Mouse (Mus musculus): ENCODE results near the gene Pdcd7. TPM values are rescaled to one million over a fixed set of nuclear protein-coding genes. Genes with fewer than 3 reads are reported as not detected.

Gene Pdcd7
- polyA plus RNA-seq, 1 experiment from 2014 or later = 3.3 TPM

DNA sequence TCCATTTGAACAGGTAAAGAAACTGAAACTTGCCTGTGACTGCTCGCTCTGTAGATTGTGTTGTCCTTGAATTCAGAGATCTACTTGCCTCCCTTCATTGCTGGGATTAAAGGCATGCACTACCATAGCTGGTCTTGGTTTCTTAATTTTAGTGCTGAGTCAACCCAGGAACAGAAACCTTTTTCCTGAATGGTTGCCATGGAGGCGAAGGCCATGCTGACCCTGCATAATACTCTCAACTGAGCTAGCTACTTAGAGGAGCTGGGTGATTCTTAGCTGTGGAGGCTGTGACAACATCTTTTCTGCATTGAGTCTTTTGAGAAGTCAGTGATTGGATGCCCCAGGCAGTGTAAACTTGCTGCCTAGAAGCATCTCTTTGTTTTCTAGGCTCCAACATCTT is 11.1 kb downstream of the Pdcd7 start:
- Histone ChIP-seq H3K4me1 (replicated peaks) (peaks cover 9% of the 10 kb centered on the region), H3K27ac (replicated peaks) (no peak overlapping the region), H3K9ac (no peak overlapping the region), H3K27me3 (no peaks in the 10 kb centered on the region), H3K4me2 (no peak overlapping the region), H3K9me3 (replicated peaks) (no peaks in the 10 kb centered on the region), H3K36me3 (replicated peaks) (peaks cover 68% of the 10 kb centered on the region), H3K4me3 (replicated peaks) (no peak overlapping the region)
- WGBS (ENCODE audit: insufficient replicate concordance) = 79% methylated on average over 2 of the region's 2 CpGs
- ATAC-seq (ENCODE audit: insufficient read depth) = no peak

DNA sequence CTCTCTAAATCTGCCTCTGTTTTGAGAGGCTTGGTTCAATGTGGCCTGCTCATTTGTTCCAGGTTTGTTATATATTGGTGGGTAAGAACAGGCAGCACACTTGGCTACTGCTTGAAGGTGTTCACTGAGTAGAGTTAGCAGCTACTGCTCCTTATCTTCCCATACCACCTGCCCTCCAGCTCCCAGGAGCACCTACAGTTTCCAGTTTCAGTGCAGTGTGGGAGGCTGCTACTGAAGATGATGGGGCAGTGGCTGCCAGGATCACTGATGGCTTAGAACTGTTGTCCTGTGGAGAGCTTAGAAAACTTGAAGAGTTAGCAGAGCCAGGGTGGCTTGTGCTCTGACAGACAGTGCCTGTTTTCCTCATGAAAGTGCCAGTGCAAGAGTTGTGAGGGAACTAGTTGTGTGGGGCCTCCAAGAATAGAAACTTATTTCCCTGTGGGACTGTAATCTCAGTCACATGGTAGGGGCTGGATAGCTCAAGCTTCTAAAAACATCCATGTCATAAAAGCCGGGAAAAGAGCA is 13.1 kb downstream of the Pdcd7 start:
- peaks cover 9% of the 10 kb centered on the region for H3K4me1 ChIP-seq (replicated peaks)
- H3K27me3 ChIP-seq = no peaks in the 10 kb centered on the region
- peak overlapping the region; percentile 45 for H3K27ac ChIP-seq (replicated peaks)
- 72% methylated on average over 1 of the region's 1 CpGs for WGBS (ENCODE audit: insufficient replicate concordance)
- no peak overlapping the region for H3K4me3 ChIP-seq (replicated peaks)
- peak; percentile 75 for ATAC-seq (ENCODE audit: insufficient read depth)
- H3K9ac ChIP-seq = no peak overlapping the region
- H3K36me3 ChIP-seq (replicated peaks) = peaks cover 72% of the 10 kb centered on the region
- H3K4me2 ChIP-seq = 0 out of 2 replicates have a peak overlapping the region, but pooled peaks have one; percentile 6
- no peaks in the 10 kb centered on the region for H3K9me3 ChIP-seq (replicated peaks)

DNA sequence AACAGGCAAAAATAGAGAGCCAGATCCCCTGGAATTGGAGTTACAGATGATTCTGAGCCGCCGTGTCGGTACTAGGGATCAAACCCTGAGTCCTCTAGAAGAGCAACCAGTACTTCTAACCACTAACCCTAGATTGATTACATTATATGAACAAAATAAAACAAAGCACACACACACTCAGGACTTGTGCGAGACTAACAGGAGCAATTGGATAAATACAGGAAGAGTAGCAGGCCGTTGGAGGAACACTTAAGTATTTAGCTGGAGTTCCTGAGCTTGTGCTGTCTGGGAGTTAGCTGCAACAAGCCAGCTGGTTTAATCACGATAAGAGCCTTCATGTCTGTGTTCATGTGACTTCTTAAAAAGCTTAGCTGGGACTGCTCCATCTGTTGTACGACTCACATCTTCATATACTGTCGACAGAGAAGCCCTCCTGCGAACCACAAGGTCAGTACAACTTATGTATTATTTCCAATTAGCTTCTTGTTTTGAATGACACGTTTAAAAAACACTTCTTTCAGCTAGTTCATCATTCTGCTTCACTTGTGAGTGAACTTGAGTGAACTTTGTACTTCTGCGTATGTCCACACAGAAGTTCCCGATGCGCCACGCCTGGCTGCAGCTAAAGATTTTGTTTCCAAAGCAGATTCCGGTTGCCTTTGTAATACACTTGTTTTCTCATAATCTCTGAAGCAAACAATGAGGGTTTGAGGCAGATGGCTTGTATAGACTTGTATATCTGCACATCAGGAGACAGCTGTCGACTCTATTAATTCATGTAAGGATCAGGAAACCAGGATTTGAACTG is 14.9 kb downstream of the Pdcd7 start, which contains the start of gene Ubap1l:
Ubap1l (plus strand) TSS at position 401 of the 808 bp plus-strand sequence.
- Histone ChIP-seq H3K27ac (replicated peaks) (0 out of 2 replicates have a peak within 1 kb of the TSS, but pooled peaks have one; percentile 2), H3K27me3 (no peaks in the 10 kb centered on the region), H3K4me3 (replicated peaks) (no peak within 1 kb of the TSS), H3K36me3 (replicated peaks) (peaks cover 58% of the 10 kb centered on the region), H3K4me2 (no peak within 1 kb of the TSS), H3K9ac (no peak within 1 kb of the TSS), H3K9me3 (replicated peaks) (no peaks in the 10 kb centered on the region), H3K4me1 (replicated peaks) (peaks cover 9% of the 10 kb centered on the region)
- ATAC-seq (ENCODE audit: insufficient read depth) = no peak
- 82% methylated on average over 16 of the region's 16 CpGs for WGBS (ENCODE audit: insufficient replicate concordance)

DNA sequence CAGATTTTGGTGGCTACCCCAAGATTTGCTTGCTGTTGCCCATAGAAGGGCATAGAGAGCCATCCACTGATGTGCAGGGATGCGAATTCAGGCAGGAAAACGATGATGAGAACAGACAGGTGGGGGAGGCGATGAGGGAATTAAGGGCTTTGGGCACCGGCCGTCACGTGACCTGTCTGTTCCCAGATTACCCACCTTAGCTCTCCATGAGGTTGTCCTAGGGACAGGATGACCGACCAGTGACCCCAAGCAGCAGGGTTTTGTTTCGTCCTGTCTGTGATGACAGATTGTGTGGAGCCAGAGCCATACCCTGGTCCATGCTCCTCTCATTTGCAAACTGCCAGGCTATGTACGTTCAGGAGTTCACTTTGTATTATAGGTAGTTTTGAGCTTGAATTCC is 17.8 kb downstream of the Pdcd7 start:
- ATAC-seq (ENCODE audit: insufficient read depth) = no peak
- Histone ChIP-seq H3K4me1 (replicated peaks) (peaks cover 6% of the 10 kb centered on the region), H3K9ac (no peak overlapping the region), H3K4me3 (replicated peaks) (no peak overlapping the region), H3K27ac (replicated peaks) (no peak overlapping the region), H3K9me3 (replicated peaks) (no peaks in the 10 kb centered on the region), H3K36me3 (replicated peaks) (peaks cover 32% of the 10 kb centered on the region), H3K4me2 (no peak overlapping the region), H3K27me3 (no peaks in the 10 kb centered on the region)
- 70% methylated on average over 9 of the region's 9 CpGs for WGBS (ENCODE audit: insufficient replicate concordance)

DNA sequence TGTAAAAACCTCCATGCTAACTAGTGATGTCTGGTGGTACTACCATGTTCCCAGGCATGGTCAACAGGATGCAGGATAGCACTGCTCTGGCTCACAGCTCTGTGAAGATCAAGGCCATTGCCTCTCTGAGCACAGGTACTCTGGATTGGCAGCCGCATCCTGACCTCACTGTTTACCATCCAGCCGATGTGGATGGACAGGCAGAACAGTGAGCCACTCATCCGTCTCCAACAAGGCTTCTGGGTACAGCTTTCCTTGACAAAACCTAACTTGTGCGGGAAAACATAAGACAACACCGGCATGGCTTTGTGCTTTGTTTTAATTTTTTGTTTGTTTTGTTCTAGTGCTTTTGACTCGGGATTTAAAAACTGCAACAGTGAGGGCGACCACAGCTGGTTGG is 19.8 kb downstream of the Pdcd7 start:
- WGBS (ENCODE audit: insufficient replicate concordance) = 71% methylated on average over 7 of the region's 7 CpGs
- no peak for ATAC-seq (ENCODE audit: insufficient read depth)

DNA sequence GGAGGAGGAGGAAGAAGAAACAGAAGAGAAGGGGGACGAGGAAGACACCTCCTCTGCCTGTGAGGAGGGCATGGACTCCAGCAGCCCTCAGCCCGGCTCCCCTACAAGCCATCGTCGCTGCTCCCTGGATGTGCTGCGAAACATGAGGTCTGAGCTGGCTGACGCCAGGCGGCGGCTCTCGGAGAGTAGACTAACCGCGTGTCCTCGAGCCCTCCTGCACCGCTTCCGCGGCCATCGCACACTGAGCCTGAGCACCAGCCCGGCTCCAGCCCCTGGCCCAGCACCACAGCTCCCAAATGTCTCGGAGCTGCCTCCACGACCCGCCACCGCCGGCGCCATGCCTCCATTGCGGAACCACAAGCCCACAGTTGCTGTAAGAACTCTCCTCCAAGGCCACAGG is 25.9 kb downstream of the Pdcd7 start:
- no peak for ATAC-seq (ENCODE audit: insufficient read depth)
- Histone ChIP-seq H3K36me3 (replicated peaks) (no peaks in the 10 kb centered on the region), H3K9ac (no peak overlapping the region), H3K4me1 (replicated peaks) (no peaks in the 10 kb centered on the region), H3K4me2 (no peak overlapping the region), H3K27ac (replicated peaks) (no peak overlapping the region), H3K27me3 (no peaks in the 10 kb centered on the region), H3K9me3 (replicated peaks) (no peaks in the 10 kb centered on the region), H3K4me3 (replicated peaks) (no peak overlapping the region)
- WGBS (ENCODE audit: insufficient replicate concordance) = 77% methylated on average over 24 of the region's 24 CpGs

More for the DNA sequence above, 19.8 kb downstream of the Pdcd7 start:
- no peak overlapping the region for H3K9ac ChIP-seq
- H3K4me3 ChIP-seq (replicated peaks) = no peak overlapping the region
- H3K4me1 ChIP-seq (replicated peaks) = no peaks in the 10 kb centered on the region
- peaks cover 15% of the 10 kb centered on the region for H3K36me3 ChIP-seq (replicated peaks)
- H3K27ac ChIP-seq (replicated peaks) = no peak overlapping the region
- no peak overlapping the region for H3K4me2 ChIP-seq
- no peaks in the 10 kb centered on the region for H3K9me3 ChIP-seq (replicated peaks)
- H3K27me3 ChIP-seq = no peaks in the 10 kb centered on the region

DNA sequence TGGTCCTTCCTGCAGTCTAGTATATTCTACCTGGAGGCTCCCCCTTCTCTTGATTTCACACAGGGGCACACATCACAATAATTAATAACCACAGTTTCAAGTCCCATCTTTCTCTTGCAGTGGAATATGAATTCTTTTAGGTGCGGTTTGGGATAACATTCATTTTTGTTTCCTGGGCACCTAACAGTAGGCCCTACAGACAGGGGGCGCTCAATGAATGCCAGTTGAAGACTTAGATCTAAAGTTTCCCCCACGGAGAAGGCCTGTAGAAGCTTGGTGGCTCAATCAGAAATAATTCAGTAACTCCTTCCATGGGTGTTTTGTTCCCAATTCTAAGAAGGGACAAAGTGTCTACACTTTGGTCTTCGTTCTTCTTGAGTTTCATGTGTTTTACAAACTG is 26.5 kb downstream of the Pdcd7 start:
- Histone ChIP-seq H3K27ac (replicated peaks) (no peak overlapping the region), H3K9ac (no peak overlapping the region), H3K4me3 (replicated peaks) (no peak overlapping the region), H3K36me3 (replicated peaks) (no peaks in the 10 kb centered on the region), H3K4me1 (replicated peaks) (no peaks in the 10 kb centered on the region), H3K27me3 (no peaks in the 10 kb centered on the region), H3K4me2 (no peak overlapping the region), H3K9me3 (replicated peaks) (no peaks in the 10 kb centered on the region)
- 57% methylated on average over 4 of the region's 4 CpGs for WGBS (ENCODE audit: insufficient replicate concordance)
- ATAC-seq (ENCODE audit: insufficient read depth) = no peak

DNA sequence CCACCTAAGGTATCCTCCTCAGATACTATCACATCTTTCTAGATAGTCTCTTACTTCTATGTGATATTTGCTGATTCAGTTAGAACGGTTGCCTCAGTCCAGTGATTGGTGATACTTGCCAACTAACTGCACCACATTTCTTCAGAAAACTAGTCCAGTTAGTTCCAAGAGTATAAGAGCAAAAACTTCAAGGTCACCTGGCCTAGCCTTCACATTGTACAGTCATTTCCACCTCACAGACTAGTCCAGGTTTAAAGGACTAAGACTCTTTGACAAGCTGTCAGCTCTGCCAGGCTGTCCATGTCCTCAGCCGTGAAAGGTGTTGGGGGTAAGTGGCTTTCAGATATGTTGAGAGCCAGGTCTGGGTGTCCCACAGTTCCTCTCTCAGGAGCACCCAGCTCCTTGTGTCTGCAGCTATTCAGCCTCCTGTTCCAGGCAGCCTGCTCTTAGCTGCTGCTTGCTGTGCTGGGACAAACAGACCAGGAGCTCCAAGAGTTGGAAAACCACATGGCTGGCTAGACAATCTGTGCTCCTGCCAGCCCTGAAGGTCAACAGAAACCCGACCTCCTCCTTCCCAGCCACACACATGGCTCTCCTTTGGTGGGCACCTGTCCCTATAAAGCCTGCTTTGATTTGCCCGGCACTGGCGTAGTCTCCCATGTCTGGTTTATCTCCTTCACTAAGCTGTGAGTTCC is 28.7 kb downstream of the Pdcd7 start:
- ATAC-seq (ENCODE audit: insufficient read depth) = no peak

DNA sequence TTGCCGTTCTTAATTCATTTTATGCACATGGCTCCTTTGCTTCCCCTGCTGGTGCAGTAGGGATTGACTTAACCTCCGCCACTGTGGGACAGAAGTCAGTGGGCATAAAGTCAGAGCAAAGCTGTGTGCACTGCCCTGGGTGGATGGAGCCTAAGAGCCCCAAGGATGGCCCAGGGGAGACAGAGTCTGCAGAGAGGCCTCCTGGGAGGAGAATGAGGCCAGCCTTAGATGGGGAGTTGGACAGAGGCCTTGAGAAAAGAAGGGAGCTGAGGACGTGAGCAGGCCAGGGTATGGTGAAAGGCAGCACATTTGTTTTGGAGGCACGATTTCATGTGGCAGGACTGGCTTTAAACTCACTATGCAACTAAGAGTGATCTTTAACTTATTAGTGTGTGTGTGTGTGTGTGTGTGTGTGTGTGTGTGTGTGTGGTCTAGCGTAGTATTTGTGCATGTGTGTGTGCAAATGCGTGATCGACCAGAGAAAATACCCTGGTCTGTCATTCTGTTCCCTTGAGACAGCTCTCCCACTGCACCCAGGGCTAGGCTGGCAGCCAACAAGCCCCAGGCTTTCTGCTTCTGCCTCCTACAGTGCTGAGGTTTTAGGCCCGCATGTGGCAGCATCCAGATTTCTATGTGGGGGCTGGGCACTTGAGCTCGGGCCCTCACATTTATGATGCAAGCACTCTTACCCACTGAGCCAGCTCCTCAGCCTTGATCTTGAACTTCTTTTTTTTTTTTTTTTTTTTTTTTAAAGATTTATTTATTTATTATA is 29.4 kb downstream of the Pdcd7 start:
- no peak for ATAC-seq (ENCODE audit: insufficient read depth)
- H3K27me3 ChIP-seq = no peaks in the 10 kb centered on the region
- no peak overlapping the region for H3K4me2 ChIP-seq
- no peaks in the 10 kb centered on the region for H3K9me3 ChIP-seq (replicated peaks)
- 72% methylated on average over 9 of the region's 9 CpGs for WGBS (ENCODE audit: insufficient replicate concordance)
- no peak overlapping the region for H3K27ac ChIP-seq (replicated peaks)
- no peak overlapping the region for H3K9ac ChIP-seq
- H3K4me3 ChIP-seq (replicated peaks) = no peak overlapping the region
- no peaks in the 10 kb centered on the region for H3K4me1 ChIP-seq (replicated peaks)
- H3K36me3 ChIP-seq (replicated peaks) = no peaks in the 10 kb centered on the region

More for the DNA sequence above, 28.7 kb downstream of the Pdcd7 start:
- Histone ChIP-seq H3K9ac (no peak overlapping the region), H3K4me3 (replicated peaks) (no peak overlapping the region), H3K27me3 (no peaks in the 10 kb centered on the region), H3K4me2 (no peak overlapping the region), H3K9me3 (replicated peaks) (no peaks in the 10 kb centered on the region), H3K27ac (replicated peaks) (no peak overlapping the region), H3K36me3 (replicated peaks) (no peaks in the 10 kb centered on the region), H3K4me1 (replicated peaks) (no peaks in the 10 kb centered on the region)
- WGBS (ENCODE audit: insufficient replicate concordance) = 76% methylated on average over 5 of the region's 5 CpGs

DNA sequence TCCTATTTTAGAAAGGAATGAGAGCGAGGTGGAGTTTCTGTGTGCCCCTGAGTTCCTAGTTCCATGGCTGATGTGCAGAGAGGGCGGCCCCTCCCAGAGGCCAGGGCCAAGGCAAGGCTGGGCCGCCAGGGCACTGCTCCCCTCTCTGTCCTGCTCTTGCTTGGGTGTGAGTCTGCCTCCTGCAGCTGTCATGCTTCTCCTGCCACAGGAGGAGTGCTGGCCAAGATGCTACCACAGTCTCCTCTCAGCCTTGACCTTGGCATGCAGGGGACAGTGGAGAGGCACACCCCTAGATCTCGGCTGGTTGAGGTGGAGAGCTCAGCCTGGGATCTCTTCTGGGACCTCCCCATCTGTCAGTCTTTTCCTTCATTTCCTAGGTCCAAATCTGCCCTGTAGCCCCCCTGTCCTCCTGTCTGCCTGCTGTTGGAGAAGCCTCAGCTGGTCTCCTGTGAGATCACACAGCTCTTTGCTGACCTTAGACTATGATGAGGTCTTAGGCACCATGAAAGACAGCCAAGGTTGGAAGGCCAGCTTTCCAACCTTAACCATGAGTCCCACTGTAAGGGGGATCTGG is 35.2 kb downstream of the Pdcd7 start:
- Histone ChIP-seq H3K4me1 (replicated peaks) (no peaks in the 10 kb centered on the region), H3K36me3 (replicated peaks) (no peaks in the 10 kb centered on the region), H3K9ac (no peak overlapping the region), H3K4me3 (replicated peaks) (no peak overlapping the region), H3K4me2 (no peak overlapping the region), H3K9me3 (replicated peaks) (no peaks in the 10 kb centered on the region), H3K27me3 (0 out of 2 replicates have a peak, but pooled peaks cover under 1% of the 10 kb centered on the region), H3K27ac (replicated peaks) (no peak overlapping the region)
- ATAC-seq (ENCODE audit: insufficient read depth) = no peak
- WGBS (ENCODE audit: insufficient replicate concordance) = 58% methylated on average over 4 of the region's 4 CpGs
